Mouse (Mus musculus) bone marrow, adult 2 months (tissue): Measurements from ENCODE around the gene Hoxb7. TPM values are rescaled to one million over a fixed set of nuclear protein-coding genes. Genes with fewer than 3 reads are reported as not detected.
A peak's percentile ranks its signal among the peaks of the same experiment; 100 is the strongest.

Experiments used
- H3K27ac ChIP-seq: fragments of 200-500 bp; 2 replicates; pipeline ENCODE4 v1.5.1; 2012; ENCODE audit warnings: low read depth, mild to moderate bottlenecking, control low read depth, inconsistent platforms, low read length; ENCODE audit not compliant: control insufficient read depth, poor library complexity, insufficient read depth
- H3K4me1 ChIP-seq: fragments of 200-500 bp; 2 replicates; pipeline ENCODE4 v1.6.1; 2011; ENCODE audit warnings: low read length; ENCODE audit not compliant: control insufficient read depth, insufficient read depth
- H3K4me3 ChIP-seq: fragments of 200-500 bp; replicated peaks from 2 replicates; pipeline ENCODE3; 2011; ENCODE audit warnings: mild to moderate bottlenecking, low read depth, low read length, control low read depth; ENCODE audit not compliant: control insufficient read depth
- CTCF ChIP-seq: fragments of 200-500 bp; IDR thresholded peaks from 2 replicates; pipeline ENCODE4 v1.5.1; 2011; ENCODE audit warnings: low read length, control low read depth; ENCODE audit not compliant: control insufficient read depth, insufficient read depth
- POLR2A ChIP-seq: fragments of 200-500 bp; IDR thresholded peaks from 2 replicates; pipeline ENCODE4 v1.6.1; 2011; ENCODE audit warnings: low read depth, mild to moderate bottlenecking, control low read depth, low read length, borderline replicate concordance; ENCODE audit not compliant: control insufficient read depth
- WGBS: fragments of 180-500 bp; shearing (Covaris S2); methylation state at CpG from one replicate; pipeline ENCODE4 v1.1.7; 2018; 5-methylcytosine and 5-hydroxymethylcytosine counted together
- polyA plus RNA-seq: library from polyadenylated mRNA; stranded (reverse); fragments of >200 nt; gene quantifications from 2 replicates; pipeline ENCODE4 v1.2.4, GENCODE M21; 2011; ENCODE audit warnings: low replicate concordance; ENCODE audit not compliant: missing spikeins, insufficient read depth, insufficient read length

Gene Hoxb7
- polyA plus RNA-seq, 1 experiment = 2.5 TPM

DNA sequence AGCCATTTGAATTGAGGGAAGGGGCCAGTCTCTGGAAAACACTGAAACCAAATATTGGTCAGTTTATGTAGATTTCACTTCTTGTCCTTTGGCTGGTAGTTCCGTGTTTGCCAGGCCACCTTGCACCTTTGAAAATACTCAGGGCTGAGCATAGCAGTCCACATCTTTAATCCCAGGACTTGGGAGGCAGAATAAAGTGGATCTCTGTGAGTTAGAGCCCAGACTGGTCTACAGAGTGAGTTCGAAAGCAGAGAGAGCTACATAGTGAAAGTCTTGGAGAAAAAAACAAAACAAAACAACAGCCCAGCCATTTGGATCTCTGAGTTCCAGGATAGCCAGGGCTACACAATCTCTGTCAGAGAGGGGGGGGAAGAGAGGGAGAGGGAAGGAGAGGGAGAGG lies 29.3 kb upstream of the Hoxb7 start:
- Histone ChIP-seq H3K27ac (no peak overlapping the region), H3K4me3 (no peak overlapping the region), H3K4me1 (no peaks in the 10 kb centered on the region)
- WGBS = 41% methylated on average over 2 of the region's 2 CpGs
- TF ChIP-seq CTCF (no peak), POLR2A (no peak)

GRCm38 (mm10) chr11:96259038-96259437 lies 27.4 kb upstream of the Hoxb7 start:
- no peaks in the 10 kb centered on the region for H3K4me1 ChIP-seq
- no peak for TF ChIP-seq CTCF
- H3K27ac ChIP-seq = no peak overlapping the region
- H3K4me3 ChIP-seq = no peak overlapping the region
- 54% methylated on average over 2 of the region's 2 CpGs for WGBS

GRCm38 (mm10) chr11:96259511-96259910 lies 26.9 kb upstream of the Hoxb7 start:
- Histone ChIP-seq H3K4me1 (no peaks in the 10 kb centered on the region), H3K27ac (no peak overlapping the region), H3K4me3 (no peak overlapping the region)
- WGBS = 10% methylated on average over 1 of the region's 1 CpGs
- TF ChIP-seq CTCF (no peak), POLR2A (no peak)

DNA sequence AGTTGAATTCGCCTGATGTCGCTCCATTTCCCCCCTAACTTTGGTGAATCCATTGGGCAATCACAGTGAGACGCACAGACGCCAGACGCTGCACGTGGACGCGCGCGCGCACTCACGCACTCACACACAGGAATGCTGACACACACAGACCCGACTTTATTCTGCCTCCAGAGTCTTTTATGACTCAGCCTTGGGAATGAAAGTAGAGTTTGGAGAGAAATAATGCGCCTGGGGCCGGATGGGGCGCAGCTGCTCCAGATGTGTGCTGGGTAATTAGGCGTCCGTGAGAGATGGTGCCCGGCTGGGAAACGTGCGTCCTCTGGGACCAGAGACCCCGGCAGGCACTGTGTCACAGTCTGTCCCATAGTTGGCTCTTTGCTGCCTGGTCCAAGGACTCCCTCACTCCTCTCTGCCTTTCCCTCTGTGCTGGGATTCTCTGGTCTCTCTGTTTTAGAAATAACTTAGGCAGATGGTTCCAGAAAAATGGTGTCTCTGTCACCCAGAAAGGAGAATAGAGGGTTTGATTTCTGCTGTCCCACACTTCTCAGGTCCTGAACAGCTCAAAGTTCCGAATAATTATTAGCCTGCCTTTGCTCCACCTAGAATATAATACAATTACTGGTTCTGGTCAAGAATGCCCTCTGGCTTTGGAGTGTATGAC lies 26.0 kb upstream of the Hoxb7 start:
- no peak overlapping the region for H3K27ac ChIP-seq
- H3K4me1 ChIP-seq = no peaks in the 10 kb centered on the region
- H3K4me3 ChIP-seq = no peak overlapping the region
- 32% methylated on average over 23 of the region's 23 CpGs for WGBS
- TF ChIP-seq POLR2A (no peak), CTCF (no peak)

DNA sequence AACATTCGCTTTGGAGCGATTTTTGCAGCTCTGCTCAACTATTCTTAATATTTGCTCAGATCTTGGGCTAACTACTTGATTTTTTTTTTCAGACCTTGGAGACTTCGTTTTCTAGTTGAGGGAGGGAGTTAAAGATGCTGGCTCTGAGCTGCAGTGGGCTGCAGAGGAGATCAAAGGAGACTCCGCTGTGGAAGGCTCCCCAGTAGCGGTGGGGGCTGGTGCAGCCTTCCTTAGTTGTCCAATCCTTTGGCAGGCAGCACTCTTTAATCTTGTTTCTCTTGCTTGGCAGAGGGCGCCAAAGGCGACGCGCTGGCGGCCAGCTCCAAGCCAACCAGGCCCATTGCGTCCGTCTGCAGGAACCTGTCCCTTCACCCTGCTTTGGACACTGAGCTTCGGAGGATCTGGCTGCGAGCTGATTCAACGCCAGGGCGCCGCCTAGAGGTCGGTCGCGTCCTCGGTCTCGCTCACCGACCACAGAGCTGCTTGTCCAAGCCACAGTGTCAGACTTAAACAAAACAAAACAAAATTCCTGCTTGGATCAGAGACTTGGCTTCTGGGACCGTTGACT lies 25.0 kb upstream of the Hoxb7 start:
- no peak for TF ChIP-seq POLR2A
- TF ChIP-seq CTCF = peak; percentile 77
- 10% methylated on average over 24 of the region's 24 CpGs for WGBS
- H3K4me1 ChIP-seq = no peaks in the 10 kb centered on the region
- H3K4me3 ChIP-seq = no peak overlapping the region
- H3K27ac ChIP-seq = no peak overlapping the region

DNA sequence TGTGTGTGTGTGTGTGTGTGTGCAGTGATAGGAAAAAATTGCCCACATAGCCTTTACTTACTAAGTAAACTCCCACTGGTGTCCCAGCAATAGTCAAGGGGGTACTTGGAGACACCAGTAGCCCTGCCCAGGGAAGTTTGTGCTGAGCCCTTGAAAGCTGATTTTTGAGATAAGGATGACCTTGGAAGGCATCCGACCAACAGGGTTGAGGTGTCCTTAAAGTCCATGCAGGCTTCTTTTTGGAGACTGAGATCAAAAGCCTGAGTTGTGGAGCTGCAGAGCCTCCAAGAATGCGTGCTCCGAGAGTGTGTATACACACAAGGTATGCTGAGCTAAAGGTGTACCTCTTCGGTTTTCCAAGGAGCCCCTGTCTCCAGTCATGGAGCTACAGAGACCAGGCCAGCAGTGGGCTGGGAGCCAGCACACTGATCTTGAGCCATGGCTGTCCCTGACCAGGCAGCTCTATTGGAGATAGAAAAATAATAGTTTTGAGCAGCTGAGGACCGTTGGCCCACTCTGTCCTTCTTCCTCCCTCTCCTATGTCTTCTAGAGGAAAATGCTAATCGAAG lies 24.1 kb upstream of the Hoxb7 start:
- H3K27ac ChIP-seq = no peak overlapping the region
- no peaks in the 10 kb centered on the region for H3K4me1 ChIP-seq
- no peak overlapping the region for H3K4me3 ChIP-seq
- no peak for TF ChIP-seq CTCF
- no peak for TF ChIP-seq POLR2A
- WGBS = 51% methylated on average over 6 of the region's 6 CpGs

- no peak for TF ChIP-seq POLR2A
- no peak for TF ChIP-seq CTCF
- WGBS = 32% methylated on average over 33 of the region's 33 CpGs
- H3K4me3 ChIP-seq = no peak overlapping the region
- H3K27ac ChIP-seq = no peak overlapping the region; the same call in 1 of the 2 replicates
- no peaks in the 10 kb centered on the region for H3K4me1 ChIP-seq
Measured at GRCm38 (mm10) chr11:96263636-96264389, 22.6 kb upstream of the Hoxb7 start.

GRCm38 (mm10) chr11:96264390-96265020 lies 21.9 kb upstream of the Hoxb7 start:
- TF ChIP-seq POLR2A = no peak
- Histone ChIP-seq H3K27ac (no peak overlapping the region), H3K4me3 (no peak overlapping the region), H3K4me1 (no peaks in the 10 kb centered on the region)
- 71% methylated on average over 8 of the region's 8 CpGs for WGBS
